Mouse (Mus musculus): ENCODE results near the gene Postn. TPM values are rescaled to one million over a fixed set of nuclear protein-coding genes. Genes with fewer than 3 reads are reported as not detected.

Gene Postn
- polyA plus RNA-seq, 1 experiment from 2014 or later: 321 TPM

GRCm38 (mm10) chr3:54434571-54434970 lies 73.7 kb downstream of the Postn start:
- ATAC-seq (ENCODE audit: insufficient number of reproducible peaks, insufficient read depth, low FRiP score, low read depth): no peak
- no peaks in the 10 kb centered on the region for H3K27me3 ChIP-seq (ENCODE audit: control insufficient read depth, insufficient read depth, low read length)
- no peak overlapping the region for H3K9ac ChIP-seq (ENCODE audit: low read length)
- H3K36me3 ChIP-seq (ENCODE audit: control insufficient read depth, insufficient read depth, low read length): no peaks in the 10 kb centered on the region
- no peaks in the 10 kb centered on the region for H3K9me3 ChIP-seq (ENCODE audit: control insufficient read depth, low read length)
- no peak overlapping the region for H3K4me3 ChIP-seq (ENCODE audit: control insufficient read depth in 1 of 2, insufficient read depth in 1 of 2, low read depth in 1 of 2, low read length in 2 of 2)
- H3K4me1 ChIP-seq (ENCODE audit: control insufficient read depth in 2 of 2, insufficient read depth in 2 of 2, low read length in 2 of 2): peaks cover 2 to 23% of the 10 kb centered on the region in 2 experiments; a peak in 3 of 4 replicates
- H3K4me2 ChIP-seq (ENCODE audit: low read length): no peak overlapping the region
- H3K27ac ChIP-seq (replicated peaks in 1 of 2; ENCODE audit: control insufficient read depth in 1 of 2, insufficient read depth in 1 of 2, low read depth in 2 of 2, low read length in 2 of 2): no peak overlapping the region
- WGBS: 89% methylated on average over 6 of the region's 6 CpGs

GRCm38 (mm10) chr3:54436373-54436964 lies 75.6 kb downstream of the Postn start:
- H3K27me3 ChIP-seq (ENCODE audit: control insufficient read depth, insufficient read depth, low read length): no peaks in the 10 kb centered on the region
- peak overlapping the region; percentile 18; the same call in 1 of the 2 replicates for H3K4me2 ChIP-seq (ENCODE audit: low read length)
- H3K36me3 ChIP-seq (ENCODE audit: control insufficient read depth, insufficient read depth, low read length): no peaks in the 10 kb centered on the region
- H3K9ac ChIP-seq (ENCODE audit: low read length): no peak overlapping the region
- peaks cover 2 to 19% of the 10 kb centered on the region in 2 experiments; a peak in 2 of 4 replicates for H3K4me1 ChIP-seq (ENCODE audit: control insufficient read depth in 2 of 2, insufficient read depth in 2 of 2, low read length in 2 of 2)
- no peak for ATAC-seq (ENCODE audit: insufficient number of reproducible peaks, insufficient read depth, low FRiP score, low read depth)
- 36% methylated on average over 1 of the region's 1 CpGs for WGBS
- peak overlapping the region; percentile 75 to 89 for H3K27ac ChIP-seq (replicated peaks in 1 of 2; ENCODE audit: control insufficient read depth in 1 of 2, insufficient read depth in 1 of 2, low read depth in 2 of 2, low read length in 2 of 2)
- H3K9me3 ChIP-seq (ENCODE audit: control insufficient read depth, low read length): no peaks in the 10 kb centered on the region
- no peak overlapping the region for H3K4me3 ChIP-seq (ENCODE audit: control insufficient read depth in 1 of 2, insufficient read depth in 1 of 2, low read depth in 1 of 2, low read length in 2 of 2)

Other genes starting within 250 kb of the Postn start
- 0.12 and 0.38 TPM in 2 replicates for gene Trpc4, start 205.1 kb upstream of the Postn start, polyA plus RNA-seq (2014; fragmentation: Nextera tagmentation; extraction: Ambion mirVana)

All from heart, embryonic 14.5 days (tissue).